Mouse (Mus musculus) MEL (cell line): Measurements from ENCODE around the gene Rassf2. TPM values are rescaled to one million over a fixed set of nuclear protein-coding genes. Genes with fewer than 3 reads are reported as not detected.

ENCODE experiments used
- DNase-seq: peaks from one replicate; pipeline ENCODE4 v3.0.0; 2011; ENCODE audit warnings: low read depth, low spot score
- H3K27ac ChIP-seq: 2 replicates; pipeline ENCODE4 v1.5.1; 2012; ENCODE audit warnings: low read depth, mild to moderate bottlenecking, control low read depth, low read length, moderate library complexity; ENCODE audit not compliant: control insufficient read depth
- H3K27me3 ChIP-seq, 2 experiments: fragments of 150-350 bp in 1 of 2; sonication (generic) in 1 of 2; 2 replicates each; pipeline ENCODE4 v1.6.1; 2012; ENCODE audit warnings: low read length in 2 of 2, mild to moderate bottlenecking in 2 of 2, improper control_type of control experiment in 1 of 2, moderate library complexity in 1 of 2; ENCODE audit not compliant: insufficient read depth in 2 of 2, control insufficient read depth in 1 of 2
- H3K36me3 ChIP-seq, 2 experiments: 2 replicates each; pipeline ENCODE4 v1.6.1; 2012 to 2014; ENCODE audit warnings: low read length in 2 of 2, improper control_type of control experiment in 1 of 2, inconsistent platforms in 1 of 2, mild to moderate bottlenecking in 1 of 2; ENCODE audit not compliant: insufficient read depth in 2 of 2, control insufficient read depth in 1 of 2
- H3K4me1 ChIP-seq, 2 experiments: fragments of 150-350 bp in 1 of 2; sonication (generic) in 1 of 2; 2 replicates each; pipeline ENCODE4 v1.6.1; 2012; ENCODE audit warnings: low read length in 2 of 2, improper control_type of control experiment in 1 of 2, mild to moderate bottlenecking in 1 of 2; ENCODE audit not compliant: insufficient read depth in 2 of 2, control insufficient read depth in 1 of 2
- H3K4me3 ChIP-seq, 2 experiments: fragments of 150-350 bp in 1 of 2; sonication (generic) in 1 of 2; 2 replicates each; pipeline ENCODE4 v1.5.1; 2012; ENCODE audit warnings: low read depth in 2 of 2, low read length in 2 of 2, mild to moderate bottlenecking in 2 of 2, moderate library complexity in 2 of 2, control low read depth in 1 of 2, improper control_type of control experiment in 1 of 2; ENCODE audit not compliant: control insufficient read depth in 1 of 2, insufficient read depth in 1 of 2
- H3K79me2 ChIP-seq: 2 replicates; pipeline ENCODE4 v1.6.1; 2012; ENCODE audit warnings: mild to moderate bottlenecking, low read length, moderate library complexity; ENCODE audit not compliant: control insufficient read depth, poor library complexity, insufficient read depth
- H3K9ac ChIP-seq: 2 replicates; pipeline ENCODE4 v1.6.1; 2012; ENCODE audit warnings: low read depth, mild to moderate bottlenecking, control low read depth, low read length, moderate library complexity; ENCODE audit not compliant: control insufficient read depth, poor library complexity, severe bottlenecking
- H3K9me3 ChIP-seq: fragments of 150-350 bp; sonication (generic); replicated peaks from 2 replicates; pipeline ENCODE4 v1.6.1; 2012; ENCODE audit warnings: mild to moderate bottlenecking, low read length, improper control_type of control experiment, moderate library complexity; ENCODE audit not compliant: insufficient read depth
- CHD2 ChIP-seq: IDR thresholded peaks from 2 replicates; pipeline ENCODE4 v1.6.1; 2011; ENCODE audit warnings: low read length, improper control_type of control experiment
- CTCF ChIP-seq, 3 experiments: IDR thresholded peaks in 2 of 3; conservative IDR thresholded peaks in 1 of 3; 2 replicates each; pipeline ENCODE4 v1.5.1; 2011 to 2012; ENCODE audit warnings: low read length in 3 of 3, low read depth in 2 of 3, mild to moderate bottlenecking in 2 of 3, improper control_type of control experiment in 1 of 3, inconsistent platforms in 1 of 3, mixed read lengths in 1 of 3, moderate library complexity in 1 of 3; ENCODE audit not compliant: control insufficient read depth in 1 of 3, insufficient read depth in 1 of 3, poor library complexity in 1 of 3, severe bottlenecking in 1 of 3
- ELF1 ChIP-seq: IDR thresholded peaks from 2 replicates; pipeline ENCODE4 v1.6.1; 2014; ENCODE audit warnings: low read depth, mild to moderate bottlenecking, inconsistent platforms, low read length, improper control_type of control experiment, moderate library complexity
- ETS1 ChIP-seq: IDR thresholded peaks from 2 replicates; pipeline ENCODE4 v1.6.1; 2012; ENCODE audit warnings: low read depth, mild to moderate bottlenecking, inconsistent platforms, low read length, improper control_type of control experiment, moderate library complexity
- HCFC1 ChIP-seq: IDR thresholded peaks from 2 replicates; pipeline ENCODE4 v1.6.1; 2012; ENCODE audit warnings: low read depth, mild to moderate bottlenecking, inconsistent platforms, low read length, improper control_type of control experiment, moderate library complexity
- KAT2A ChIP-seq: conservative IDR thresholded peaks from 2 replicates; pipeline ENCODE4 v1.6.1; 2012; ENCODE audit warnings: low read depth, low read length, improper control_type of control experiment, inconsistent platforms
- MAX ChIP-seq: IDR thresholded peaks from 2 replicates; pipeline ENCODE4 v1.6.1; 2011; ENCODE audit warnings: low read length, improper control_type of control experiment
- MXI1 ChIP-seq: IDR thresholded peaks from 2 replicates; pipeline ENCODE4 v1.6.1; 2011; ENCODE audit warnings: mild to moderate bottlenecking, low read depth, low read length, improper control_type of control experiment
- MYB ChIP-seq: IDR thresholded peaks from 2 replicates; pipeline ENCODE4 v1.6.1; 2011; ENCODE audit warnings: mild to moderate bottlenecking, low read depth, low read length, improper control_type of control experiment
- MYC ChIP-seq: IDR thresholded peaks from 2 replicates; pipeline ENCODE4 v1.6.1; 2011; ENCODE audit warnings: low read depth, mild to moderate bottlenecking, low read length, improper control_type of control experiment, moderate library complexity
- NRF1 ChIP-seq: IDR thresholded peaks from 2 replicates; pipeline ENCODE4 v1.6.1; 2014; ENCODE audit warnings: low read depth, mild to moderate bottlenecking, inconsistent platforms, low read length, improper control_type of control experiment, moderate library complexity; ENCODE audit not compliant: poor library complexity, insufficient read depth, severe bottlenecking
- POLR2AphosphoS5 ChIP-seq: IDR thresholded peaks from 2 replicates; pipeline ENCODE4 v1.6.1; 2012; ENCODE audit warnings: low read depth, borderline replicate concordance, mild to moderate bottlenecking, inconsistent platforms, low read length, moderate library complexity, mixed read lengths
- SIN3A ChIP-seq: IDR thresholded peaks from 2 replicates; pipeline ENCODE4 v1.6.1; 2012; ENCODE audit warnings: low read length, improper control_type of control experiment, inconsistent platforms
- SMC3 ChIP-seq: IDR thresholded peaks from 2 replicates; pipeline ENCODE4 v1.6.1; 2011; ENCODE audit warnings: low read depth, low read length, improper control_type of control experiment
- USF2 ChIP-seq, 2 experiments: IDR thresholded peaks; 2 replicates each; pipeline ENCODE4 v1.6.1; 2011 to 2012; ENCODE audit warnings: improper control_type of control experiment in 2 of 2, low read length in 2 of 2, borderline replicate concordance in 1 of 2, inconsistent platforms in 1 of 2, low read depth in 1 of 2, mild to moderate bottlenecking in 1 of 2; ENCODE audit not compliant: insufficient read depth in 1 of 2
- ZC3H11A ChIP-seq: IDR thresholded peaks from 2 replicates; pipeline ENCODE4 v1.6.1; 2012; ENCODE audit warnings: low read depth, mild to moderate bottlenecking, inconsistent platforms, low read length, improper control_type of control experiment
- ZKSCAN1 ChIP-seq: IDR thresholded peaks from 2 replicates; pipeline ENCODE4 v1.6.1; 2012; ENCODE audit warnings: low read depth, mild to moderate bottlenecking, inconsistent platforms, low read length, improper control_type of control experiment, moderate library complexity
- ZMIZ1 ChIP-seq: IDR thresholded peaks from 2 replicates; pipeline ENCODE4 v1.6.1; 2012; ENCODE audit warnings: low read depth, mild to moderate bottlenecking, inconsistent platforms, low read length, improper control_type of control experiment, moderate library complexity
- ZNF384 ChIP-seq: IDR thresholded peaks from 2 replicates; pipeline ENCODE4 v1.6.1; 2012; ENCODE audit warnings: low read depth, mild to moderate bottlenecking, inconsistent platforms, low read length, improper control_type of control experiment
- polyA plus RNA-seq, 2 experiments: library from polyadenylated mRNA; stranded (reverse) in 1 of 2; unstranded in 1 of 2; fragments of >175 nt in 1 of 2; fragments of >200 nt in 1 of 2; gene quantifications; 2 replicates each; pipeline versions ENCODE4 v1.2.1 to v1.2.4; 2012; ENCODE audit warnings: low replicate concordance in 2 of 2, low read depth in 1 of 2; ENCODE audit not compliant: insufficient read length in 2 of 2, insufficient read depth in 1 of 2, missing spikeins in 1 of 2
- total RNA-seq: library from RNA; depleted of rRNA; stranded (reverse); fragments of 300-350 nt; gene quantifications from 2 replicates; pipeline ENCODE4 v1.2.3, GENCODE M21; 2012

Gene Rassf2
- total and polyA plus RNA-seq, 3 experiments: 0.69 to 4.1 TPM; not detected in 1

- Histone ChIP-seq H3K36me3 (no peaks in the 10 kb centered on the region), H3K9me3 (no peaks in the 10 kb centered on the region), H3K27ac (no peak overlapping the region), H3K9ac (no peak overlapping the region), H3K27me3 (no peaks in the 10 kb centered on the region), H3K79me2 (no peaks in the 10 kb centered on the region), H3K4me3 (no peak overlapping the region), H3K4me1 (no peaks in the 10 kb centered on the region)
- DNase-seq: no peak
- TF ChIP-seq MYC (no peak), USF2 (IDR thresholded peaks at IDR 0.05; ENCODE audit: borderline replicate concordance in 1 of 2, insufficient read depth in 1 of 2, low read depth in 1 of 2, low read length in 2 of 2) (no peak), KAT2A (no peak), HCFC1 (no peak), MXI1 (no peak), ZC3H11A (no peak), CHD2 (no peak), POLR2AphosphoS5 (no peak), ZMIZ1 (no peak), ZKSCAN1 (no peak), MAX (no peak), CTCF (IDR thresholded peaks at IDR 0.05 in 2 of 3, conservative IDR thresholded peaks at IDR 0.05 in 1 of 3; ENCODE audit: control insufficient read depth in 1 of 3, insufficient read depth in 1 of 3, low read depth in 2 of 3, low read length in 3 of 3, poor library complexity in 1 of 3, severe bottlenecking in 1 of 3) (no peak), NRF1 (no peak), SIN3A (no peak), SMC3 (no peak), ZNF384 (no peak), MYB (no peak), ELF1 (no peak), ETS1 (no peak)
These were observed 68.4 kb downstream of the Rassf2 start for GRCm38 (mm10) chr2:131961671-131962070.

GRCm38 (mm10) chr2:131957731-131958222, 72.3 kb downstream of the Rassf2 start:
- no peak overlapping the region for H3K27ac ChIP-seq

More at GRCm38 (mm10) chr2:131957731-131958222, 72.3 kb downstream of the Rassf2 start:
- Histone ChIP-seq H3K4me1 (peaks cover 0 to 3% of the 10 kb centered on the region in 2 experiments; a peak in 1 of 4 replicates), H3K4me3 (no peak overlapping the region), H3K9me3 (no peaks in the 10 kb centered on the region), H3K27me3 (no peaks in the 10 kb centered on the region), H3K36me3 (peaks cover 0 to 2% of the 10 kb centered on the region in 2 experiments; a peak in 1 of 4 replicates), H3K79me2 (no peaks in the 10 kb centered on the region), H3K9ac (no peak overlapping the region)
- TF ChIP-seq MAX: no peak
- 0 out of 2 replicates have a peak, but pooled peaks have one; percentile 37 for TF ChIP-seq SIN3A
- DNase-seq: peak; percentile 55
